In genomic region chr10:25296657-25297369, GRCm38 (mm10) we compare ENCODE assay signal across 8 mouse cellular contexts. TPM values are rescaled to one million over a fixed set of nuclear protein-coding genes. Genes with fewer than 3 reads are reported as not detected.
DNase-seq lines count a peak whose midpoint lies in the region; ATAC-seq and TF ChIP-seq lines count a peak whose summit lies in the region.

No protein-coding gene starts in this region.

- no peaks in the 10 kb centered on the region for H3K36me3 ChIP-seq in forebrain, embryonic 16.5 days (ENCODE audit: control insufficient read depth, insufficient read depth)
- H3K36me3 ChIP-seq in lung, embryonic 14.5 days (ENCODE audit: insufficient read depth): no peaks in the 10 kb centered on the region

- H3K27me3 ChIP-seq in cerebellum, adult 2 months (ENCODE audit: control insufficient read depth, insufficient read depth, low read length): no peaks in the 10 kb centered on the region
- H3K27me3 ChIP-seq in forebrain, embryonic 16.5 days (replicated peaks; ENCODE audit: control insufficient read depth, insufficient read depth, low read length): no peaks in the 10 kb centered on the region
- H3K27me3 ChIP-seq in lung, embryonic 14.5 days (ENCODE audit: insufficient read depth, low read length): no peaks in the 10 kb centered on the region

- H3K4me3 ChIP-seq in cerebellum, adult 2 months (replicated peaks; ENCODE audit: insufficient read depth, low read depth, low read length): peak overlapping the region; percentile 74
- H3K4me3 ChIP-seq in forebrain, embryonic 16.5 days (replicated peaks; ENCODE audit: low read length): peak overlapping the region; percentile 81
- peak overlapping the region; percentile 75 for H3K4me3 ChIP-seq in layer of hippocampus, adult 2 months
- peak overlapping the region; percentile 62 for H3K4me3 ChIP-seq in lung, embryonic 14.5 days (ENCODE audit: low read depth, low read length)

- H3K27ac ChIP-seq in cerebellum, adult 2 months (ENCODE audit: insufficient read depth, low read length): peak overlapping the region; percentile 69
- H3K27ac ChIP-seq in forebrain, embryonic 16.5 days (ENCODE audit: low read length): peak overlapping the region; percentile 76
- H3K27ac ChIP-seq in layer of hippocampus, adult 2 months: peak overlapping the region; percentile 95
- peak overlapping the region; percentile 97 for H3K27ac ChIP-seq in lung, embryonic 14.5 days (ENCODE audit: low read depth)

- TF ChIP-seq POLR2A in cerebellum, adult 2 months (IDR thresholded peaks at IDR 0.05; ENCODE audit: borderline replicate concordance, insufficient read depth, low read length): peak; percentile 50; the same call in 1 of the 2 replicates

- under 1% methylated on average over 75 of the region's 81 CpGs for WGBS in cerebellum, adult 2 months
- WGBS in forebrain, embryonic 16.5 days: under 1% methylated on average over 80 of the region's 81 CpGs
- WGBS in lung, embryonic 14.5 days: under 1% methylated on average over 53 of the region's 81 CpGs

- H3K9me3 ChIP-seq in forebrain, embryonic 16.5 days (ENCODE audit: control insufficient read depth, low read length): no peaks in the 10 kb centered on the region
- H3K9me3 ChIP-seq in lung, embryonic 14.5 days (ENCODE audit: low read depth, low read length): no peaks in the 10 kb centered on the region

- no peak for TF ChIP-seq CTCF in cerebellum, adult 2 months (IDR thresholded peaks at IDR 0.05; ENCODE audit: borderline replicate concordance, insufficient read depth, low read depth, low read length)
- TF ChIP-seq CTCF in layer of hippocampus, adult 2 months (conservative IDR thresholded peaks at IDR 0.05): peak; percentile 54
- peak; percentile 30; the same call in 1 of the 2 replicates for TF ChIP-seq CTCF in lung, embryonic 14.5 days (IDR thresholded peaks at IDR 0.05; ENCODE audit: low read depth)

- ATAC-seq in forebrain, embryonic 16.5 days: peak; percentile 94
- peak; percentile 97 for ATAC-seq in lung, embryonic 14.5 days (ENCODE audit: insufficient read depth)
- ATAC-seq in neutrophil, adult 5-6 weeks (ENCODE audit: extremely low read depth, insufficient number of reproducible peaks, low FRiP score, poor library complexity, severe bottlenecking): peak; percentile 78

- H3K4me2 ChIP-seq in forebrain, embryonic 16.5 days (ENCODE audit: low read length): peak overlapping the region; percentile 56
- peak overlapping the region; percentile 68 for H3K4me2 ChIP-seq in lung, embryonic 14.5 days

- intact Hi-C loops in heart, postnatal 25 days (cut with DNase I): no loop called here

- DNase-seq in ES-CJ7 (ENCODE audit: low read depth, low spot score): peak; percentile 44
- peak; percentile 82 to 87 for DNase-seq in cerebellum, adult 2 months
- DNase-seq in heart, postnatal 25 days (ENCODE audit: low spot score): peak; percentile 91
- DNase-seq in layer of hippocampus, adult 2 months (ENCODE audit: low spot score in 2 of 2): peak; percentile 79 to 80
- DNase-seq in lung, embryonic 14.5 days: peak; percentile 93
- DNase-seq in testis, postnatal 14 days (ENCODE audit: low spot score): peak; percentile 85

- H3K9ac ChIP-seq in forebrain, embryonic 16.5 days (replicated peaks; ENCODE audit: low read depth, low read length): peak overlapping the region; percentile 95
- peak overlapping the region; percentile 78 for H3K9ac ChIP-seq in lung, embryonic 14.5 days

- peaks cover 4% of the 10 kb centered on the region; the same call in 1 of the 2 replicates for H3K4me1 ChIP-seq in cerebellum, adult 2 months (ENCODE audit: control insufficient read depth, insufficient read depth, low read length)
- H3K4me1 ChIP-seq in forebrain, embryonic 16.5 days (replicated peaks; ENCODE audit: control insufficient read depth, insufficient read depth, low read length): peaks cover 6% of the 10 kb centered on the region
- peaks cover 6% of the 10 kb centered on the region; the same call in 1 of the 2 replicates for H3K4me1 ChIP-seq in lung, embryonic 14.5 days (ENCODE audit: insufficient read depth)

RNA-seq across cellular contexts. Expression of gene Akap7, which starts 10.9 kb away (rescaled TPM):
- 91.9 and 98.7 TPM in 2 replicates for polyA plus RNA-seq in cerebellum, adult 2 months (2012; rRNA removed)
- polyA plus RNA-seq in forebrain, embryonic 16.5 days (2015; fragmentation: Nextera tagmentation; extraction: Ambion mirVana): 33.3 and 37.1 TPM in 2 replicates
- total RNA-seq in heart, postnatal 25 days (2021): 10 to 100 TPM; 52.6 to 58.2 TPM
- 10 to 100 TPM; 53.2 to 57.8 TPM for total RNA-seq in layer of hippocampus, adult 2 months (2021)
- polyA plus RNA-seq in lung, embryonic 14.5 days (2014; fragmentation: Nextera tagmentation; extraction: Ambion mirVana): 27.7 and 29.6 TPM in 2 replicates
- total RNA-seq in neutrophil, adult 5-6 weeks (2017): 39.0 and 56.4 TPM in 2 replicates

Comparison
In these comparisons a context has a peak if more than half of its experiments do, and no peak if none do; other contexts are left out.
1. Peak in every context shown above with its lines: DNase-seq, ATAC-seq, H3K4me3 ChIP-seq and H3K27ac ChIP-seq.